In the genomic region with DNA sequence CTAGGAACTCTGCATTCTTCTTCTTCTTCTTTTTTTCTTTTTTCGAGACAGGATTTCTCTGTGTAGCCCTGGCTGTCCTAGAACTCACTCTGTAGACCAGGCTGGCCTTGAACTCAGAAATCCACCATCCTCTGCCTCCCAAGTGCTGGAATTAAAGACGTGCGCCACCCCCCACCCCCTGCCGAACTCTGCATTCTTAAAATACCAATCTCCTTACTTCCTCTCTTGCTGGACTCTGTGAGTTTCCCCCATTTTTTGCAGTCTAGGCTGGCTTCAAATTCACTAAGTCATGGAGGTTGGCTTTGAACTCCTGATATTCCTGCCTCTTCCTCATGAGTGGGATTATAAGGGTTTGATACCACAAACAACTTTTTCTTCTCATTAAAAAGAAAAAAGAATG, we compare ENCODE assay signal across 27 mouse cellular contexts. TPM values are rescaled to one million over a fixed set of nuclear protein-coding genes. Genes with fewer than 3 reads are reported as not detected.
A peak's percentile ranks its signal among the peaks of the same experiment; 100 is the strongest.
DNase-seq lines count a peak whose midpoint lies in the region; ATAC-seq lines count a peak whose summit lies in the region.
"Had no signal": no experiment of that assay in that cellular context is flagged by ENCODE, and none has a peak within 500 bp of the region (broad histone marks: within the 10 kb centered on the region; RNA-seq: fewer than 3 reads in every experiment).

No protein-coding gene starts in this region.

- H3K36me3 ChIP-seq in hindbrain, embryonic 14.5 days (replicated peaks; ENCODE audit: control insufficient read depth, insufficient read depth), result no peaks in the 10 kb centered on the region
- H3K36me3 ChIP-seq: embryonic facial prominence, embryonic 12.5 days; embryonic facial prominence, embryonic 15.5 days; G1E; hindbrain, embryonic 12.5 days had no signal

- no peak overlapping the region for H3K9ac ChIP-seq in hindbrain, embryonic 14.5 days
- H3K9ac ChIP-seq: embryonic facial prominence, embryonic 12.5 days; embryonic facial prominence, embryonic 15.5 days; forebrain, postnatal 0 days; hindbrain, embryonic 12.5 days had no signal

- H3K4me3 ChIP-seq in hindbrain, embryonic 14.5 days (replicated peaks; ENCODE audit: low read length), result no peak overlapping the region
- H3K4me3 ChIP-seq: embryonic facial prominence, embryonic 12.5 days; embryonic facial prominence, embryonic 15.5 days; gastrocnemius, adult 2 months; hindbrain, embryonic 12.5 days had no signal

- no peaks in the 10 kb centered on the region for H3K27me3 ChIP-seq in hindbrain, embryonic 14.5 days (ENCODE audit: control insufficient read depth, insufficient read depth, low read length)
- H3K27me3 ChIP-seq: embryonic facial prominence, embryonic 12.5 days; embryonic facial prominence, embryonic 15.5 days; hindbrain, embryonic 12.5 days; Patski had no signal

- no peak for ATAC-seq in hindbrain, embryonic 14.5 days (ENCODE audit: low FRiP score)
- ATAC-seq: activated CD4-positive, CD25-positive, alpha-beta regulatory T cell, adult 4 months; forebrain, embryonic 14.5 days; forebrain, postnatal 0 days; hindbrain, embryonic 16.5 days; inflammation-experienced regulatory T-cells, adult 6 months; intestine, embryonic 16.5 days; Patski had no signal

- H3K4me1 ChIP-seq in hindbrain, embryonic 14.5 days (replicated peaks; ENCODE audit: control insufficient read depth, insufficient read depth, low read length), result no peaks in the 10 kb centered on the region
- H3K4me1 ChIP-seq: embryonic facial prominence, embryonic 12.5 days; hindbrain, embryonic 12.5 days had no signal

- no peak overlapping the region for H3K27ac ChIP-seq in hindbrain, embryonic 14.5 days
- H3K27ac ChIP-seq: embryonic facial prominence, embryonic 12.5 days; embryonic facial prominence, embryonic 15.5 days; gastrocnemius, adult 2 months; hindbrain, embryonic 12.5 days had no signal

- WGBS in hindbrain, embryonic 14.5 days, result 66% methylated on average over 4 of the region's 4 CpGs

- H3K4me2 ChIP-seq in hindbrain, embryonic 14.5 days (replicated peaks), result no peak overlapping the region
- H3K4me2 ChIP-seq: embryonic facial prominence, embryonic 12.5 days; embryonic facial prominence, embryonic 15.5 days; heart, embryonic 11.5 days; hindbrain, embryonic 12.5 days had no signal

- DNase-seq in 3T3-L1 (ENCODE audit: low read depth, low spot score), result peak; percentile 20
- DNase-seq in Muller cell, postnatal 12 days (ENCODE audit: inconsistent ontology term), result peak; percentile 6
- peak; percentile 58 for DNase-seq in ZHBTc4 (ENCODE audit: low read depth, low spot score)
- no peak for DNase-seq in retina, embryonic 14.5 days (ENCODE audit: low spot score)
- no peak for DNase-seq in hindbrain, embryonic 14.5 days (ENCODE audit: low spot score)
- no peak for DNase-seq in lung, postnatal 25 days (ENCODE audit: low spot score)
- DNase-seq: adrenal gland, adult 8-10 months; adrenal gland, postnatal 36 days; cerebellum, adult 18-20 months; cerebellum, adult 9-10 months; cerebellum, postnatal 14 days; forebrain, postnatal 0 days; gastrocnemius, adult 2 months; gastrocnemius, postnatal 14 days; heart, adult 11 months; kidney, adult 18-20 months had no signal

- H3K9me3 ChIP-seq in hindbrain, embryonic 14.5 days (ENCODE audit: control insufficient read depth, low read length), result no peaks in the 10 kb centered on the region
- H3K9me3 ChIP-seq: embryonic facial prominence, embryonic 12.5 days; embryonic facial prominence, embryonic 15.5 days; G1E; hindbrain, embryonic 12.5 days had no signal

RNA-seq across cellular contexts. Expression of a gene that starts 10.7 kb away (rescaled TPM):
- 301 and 320 TPM in 2 replicates for polyA plus RNA-seq in hindbrain, embryonic 14.5 days (2014; fragmentation: Nextera tagmentation; extraction: Ambion mirVana)

RNA-seq across cellular contexts. Expression of a gene that starts 16.1 kb away (rescaled TPM):
- polyA plus RNA-seq in hindbrain, embryonic 14.5 days (2014; fragmentation: Nextera tagmentation; extraction: Ambion mirVana), result 14.1 and 16.6 TPM in 2 replicates

Comparison
In these comparisons a context has a peak if more than half of its experiments do, and no peak if none do; other contexts are left out.
1. DNase-seq: peak in 3T3-L1 (single experiment), Muller cell, postnatal 12 days (single experiment) and ZHBTc4 (single experiment); none in retina, embryonic 14.5 days (single experiment), hindbrain, embryonic 14.5 days (single experiment) and lung, postnatal 25 days (single experiment).